Mouse (Mus musculus) kidney, postnatal 14 days (tissue): Measurements from ENCODE around the gene Gm10912.
"Not testable (repeated sequence)": the region's sequence is repeated elsewhere in the genome, so short reads cannot be mapped to it uniquely, and the experiment has no call there.

ENCODE experiments used
- DNase-seq: peaks from one replicate; pipeline ENCODE4 v3.0.0; 2022; ENCODE audit warnings: mixed read lengths

Gene Gm10912

GRCm38 (mm10) chr2:104069704-104070185, 4.1 kb downstream of the Gm10912 start, which contains the start of gene Cd59b:
TSS of gene Cd59b (plus strand) at chr2:104069849.
- DNase-seq, result peak; percentile 69

- not testable (repeated sequence) for DNase-seq
Measured at GRCm38 (mm10) chr2:104078285-104078684, 12.7 kb downstream of the Gm10912 start.

DNA sequence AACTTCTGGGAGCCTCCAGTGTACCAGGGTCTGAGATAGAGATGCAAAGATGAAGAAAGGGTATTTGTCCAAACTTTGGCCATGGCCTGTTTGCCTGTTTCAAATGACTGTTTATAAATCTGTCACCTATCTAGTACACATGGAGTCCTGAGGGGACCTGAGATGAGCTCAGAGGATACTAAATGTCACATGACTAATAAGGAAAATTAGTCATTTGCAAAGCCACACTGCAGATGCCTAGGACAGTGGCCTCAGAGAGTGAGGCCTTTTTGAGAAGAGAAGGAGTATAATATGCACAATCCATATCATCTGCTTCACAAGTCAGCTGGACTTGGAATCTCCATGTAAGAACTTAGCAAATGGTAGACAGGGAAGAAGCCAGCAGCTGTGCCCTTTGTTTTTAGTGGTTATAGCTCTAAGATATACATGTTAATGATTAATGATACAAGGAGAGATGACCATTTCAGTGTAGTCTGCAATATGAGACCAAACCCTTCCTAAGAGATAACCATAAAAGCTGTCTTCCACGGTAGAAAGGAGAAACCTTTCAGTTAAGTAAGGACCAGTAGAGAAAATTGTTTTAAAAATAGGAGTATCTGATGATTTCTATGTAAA, 15.9 kb downstream of the Gm10912 start:
- DNase-seq, result not testable (repeated sequence)

- no peak for DNase-seq
Measured at GRCm38 (mm10) chr2:104082474-104082873, 16.8 kb downstream of the Gm10912 start.

DNA sequence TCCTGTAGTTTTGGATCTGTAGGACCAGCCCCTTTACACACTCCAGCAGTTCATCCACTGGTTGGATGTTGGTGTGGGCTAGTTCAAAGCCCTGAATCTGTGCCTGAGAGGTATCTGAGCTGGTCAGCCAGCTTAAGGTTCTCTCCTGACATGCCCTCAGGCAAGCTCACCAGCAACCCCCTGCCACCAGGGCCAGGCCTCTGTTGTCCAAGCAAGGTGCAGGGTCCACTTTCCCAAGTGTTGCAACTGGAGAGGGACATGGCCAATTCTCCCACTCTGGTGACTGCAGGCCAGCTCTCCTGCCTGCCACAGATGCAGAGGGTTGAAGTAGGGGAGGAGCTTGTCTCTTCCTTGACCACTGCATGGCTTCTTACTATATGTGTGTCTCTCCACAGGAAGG, 18.4 kb downstream of the Gm10912 start:
- not testable (repeated sequence) for DNase-seq

DNA sequence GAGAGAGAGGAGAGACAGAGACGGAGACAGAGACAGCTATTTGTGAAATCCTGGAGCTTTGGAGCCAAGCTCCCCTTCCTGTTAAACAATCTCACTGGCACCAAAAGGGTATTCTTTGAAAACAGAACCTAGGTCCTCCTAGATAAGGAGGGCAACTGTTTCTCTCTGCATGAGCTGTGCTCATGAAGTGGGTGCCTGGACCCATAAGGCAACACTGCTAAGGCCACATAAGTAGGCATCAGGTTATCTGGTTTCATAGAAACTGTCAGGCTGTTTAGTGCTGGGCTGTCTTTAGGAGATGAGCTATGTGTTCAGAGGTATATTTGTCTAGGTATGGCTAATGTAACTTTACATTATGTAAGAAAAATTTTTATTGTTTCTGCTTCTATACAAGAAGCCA, 21.9 kb downstream of the Gm10912 start:
- DNase-seq, result not testable (repeated sequence)

- DNase-seq, result no peak
Measured at GRCm38 (mm10) chr2:104093305-104093704, 27.7 kb downstream of the Gm10912 start.

DNA sequence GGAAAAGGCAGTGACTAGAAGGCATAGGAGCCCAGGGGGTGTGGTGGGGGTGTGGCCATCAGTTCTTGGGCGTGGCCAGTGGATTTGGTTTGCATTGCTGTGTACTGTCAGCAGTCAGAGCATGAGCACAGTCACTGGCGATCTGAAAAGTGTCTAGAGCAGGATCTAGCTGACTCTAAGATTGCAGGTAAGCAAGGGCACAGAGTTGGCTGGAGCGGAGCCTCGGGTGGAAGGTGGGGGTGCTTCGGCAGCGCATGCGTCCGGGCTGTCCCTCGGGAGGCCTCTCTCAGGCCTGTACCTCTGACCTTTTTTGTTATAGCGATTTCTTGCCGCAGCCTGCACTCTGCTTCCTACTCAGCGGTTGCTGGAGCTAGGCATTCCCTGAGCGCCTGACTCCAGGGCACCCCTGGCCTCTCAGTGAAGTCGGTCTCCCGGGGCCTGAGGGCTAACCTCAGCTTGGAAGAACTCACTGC, 30.2 kb downstream of the Gm10912 start, which contains the start of gene Cd59a:
Gene Cd59a, plus strand, starts transcription at position 61 of the 473 bp plus-strand sequence.
- peak; percentile 93 for DNase-seq

GRCm38 (mm10) chr2:104096256-104096655, 30.6 kb downstream of the Gm10912 start:
- peak; percentile 27 for DNase-seq

DNA sequence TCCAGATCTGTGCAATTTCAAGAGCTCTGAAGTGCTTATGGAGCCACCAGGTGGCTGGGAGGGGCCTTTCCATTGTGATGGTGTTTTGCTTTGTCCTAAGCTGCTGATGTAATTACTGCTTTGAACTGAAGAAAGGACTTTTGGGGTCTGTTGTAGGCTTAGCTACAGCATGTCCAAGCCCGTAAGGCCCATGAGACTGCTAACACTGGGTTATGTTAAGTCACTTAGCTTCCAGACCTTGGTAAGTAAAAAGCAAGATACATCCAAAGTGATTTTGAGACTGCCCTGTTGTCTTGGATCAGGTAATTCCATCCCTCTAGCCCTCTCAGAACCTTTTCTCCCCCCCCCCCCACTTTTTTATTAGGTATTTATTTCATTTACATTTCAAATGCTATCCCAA, 31.2 kb downstream of the Gm10912 start:
- not testable (repeated sequence) for DNase-seq

- not testable (repeated sequence) for DNase-seq
Measured at GRCm38 (mm10) chr2:104097396-104097795, 31.8 kb downstream of the Gm10912 start.

- DNase-seq, result no peak
Measured at GRCm38 (mm10) chr2:104098529-104099230, 33.1 kb downstream of the Gm10912 start.

DNA sequence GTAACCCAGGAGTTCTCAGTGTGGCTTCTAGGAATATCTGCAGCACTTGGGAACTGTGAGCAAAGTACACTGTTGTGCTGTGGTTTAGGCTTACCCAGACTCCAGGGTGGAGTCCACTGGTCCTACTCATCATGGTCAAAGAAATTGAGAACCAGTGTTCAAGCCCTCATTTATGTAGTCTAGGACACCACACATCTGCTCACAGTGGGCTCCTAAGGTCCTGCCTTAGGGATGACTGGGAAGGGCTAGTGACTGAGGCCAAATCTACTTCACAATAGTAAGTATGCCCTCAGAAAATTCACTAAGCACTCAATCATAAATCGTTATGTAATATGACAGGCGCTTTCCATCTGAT, 33.6 kb downstream of the Gm10912 start:
- no peak for DNase-seq

- DNase-seq, result no peak
Measured at GRCm38 (mm10) chr2:104099946-104100345, 34.3 kb downstream of the Gm10912 start.

- no peak for DNase-seq
Measured at GRCm38 (mm10) chr2:104104800-104105199, 39.2 kb downstream of the Gm10912 start.

DNA sequence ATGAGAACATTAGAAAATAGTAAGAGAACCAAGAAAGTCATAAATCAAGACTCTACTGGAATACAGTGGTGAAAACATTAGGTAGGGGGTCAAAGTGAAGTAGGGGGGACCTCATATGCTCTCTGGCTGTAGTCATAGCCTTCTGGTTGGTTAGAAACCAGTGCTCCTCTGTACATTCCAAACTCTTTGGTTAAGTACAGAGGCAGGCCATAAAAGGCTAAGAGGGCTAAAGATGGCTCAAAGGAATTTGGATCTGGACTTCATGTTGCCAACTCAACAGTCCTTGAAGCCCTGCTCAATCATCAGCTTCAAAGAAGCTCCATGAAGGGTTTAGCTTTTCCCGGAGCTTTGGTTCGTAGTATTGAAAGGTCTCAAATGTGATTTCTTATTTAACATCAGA, 43.4 kb downstream of the Gm10912 start:
- DNase-seq, result not testable (repeated sequence)

GRCm38 (mm10) chr2:104109528-104109927, 43.9 kb downstream of the Gm10912 start:
- no peak for DNase-seq

DNA sequence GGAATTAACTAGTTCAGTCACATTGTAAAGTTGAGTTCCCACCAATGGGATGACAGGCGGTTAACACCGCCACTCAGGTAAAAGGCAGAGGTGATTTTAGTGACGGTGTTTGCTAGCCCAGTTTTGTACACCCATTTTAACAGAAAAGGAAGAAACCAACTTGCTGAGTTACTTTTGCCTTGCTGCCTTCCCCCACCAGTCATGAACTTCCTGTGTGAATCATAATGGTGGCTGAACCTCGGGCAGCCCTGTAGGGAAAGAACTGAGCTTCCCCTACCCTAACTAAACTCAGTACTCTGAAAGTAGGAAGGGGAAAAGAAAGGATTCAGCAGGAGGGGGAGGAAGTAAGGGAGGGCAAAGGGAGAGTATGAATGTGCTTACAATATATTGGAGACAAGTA, 44.4 kb downstream of the Gm10912 start:
- DNase-seq, result no peak

GRCm38 (mm10) chr2:104111170-104111797, 45.7 kb downstream of the Gm10912 start:
- not testable (repeated sequence) for DNase-seq

GRCm38 (mm10) chr2:104113563-104113962, 47.9 kb downstream of the Gm10912 start:
- not testable (repeated sequence) for DNase-seq

DNA sequence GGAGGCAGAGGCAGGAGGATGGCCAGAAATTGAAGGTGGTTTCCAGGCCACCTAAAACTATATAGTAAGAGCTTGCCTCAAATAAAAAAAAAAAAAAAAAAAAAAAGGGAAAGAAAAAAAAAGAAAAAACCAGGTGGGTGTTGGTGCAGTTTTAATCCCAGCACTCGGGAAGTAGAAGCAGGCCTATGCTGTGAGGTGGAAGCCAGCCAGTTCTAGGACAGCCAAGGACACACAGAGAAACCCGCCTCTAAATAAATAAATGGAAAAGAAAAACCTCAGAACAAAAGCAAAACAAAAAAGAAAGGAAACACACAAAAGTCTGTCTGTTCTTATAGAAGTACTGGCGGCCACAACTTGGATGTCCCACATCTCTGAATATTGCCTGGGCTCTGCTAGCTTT, 49.3 kb downstream of the Gm10912 start:
- DNase-seq, result no peak
